Mouse (Mus musculus): ENCODE results near the gene Cdh4.

DNA sequence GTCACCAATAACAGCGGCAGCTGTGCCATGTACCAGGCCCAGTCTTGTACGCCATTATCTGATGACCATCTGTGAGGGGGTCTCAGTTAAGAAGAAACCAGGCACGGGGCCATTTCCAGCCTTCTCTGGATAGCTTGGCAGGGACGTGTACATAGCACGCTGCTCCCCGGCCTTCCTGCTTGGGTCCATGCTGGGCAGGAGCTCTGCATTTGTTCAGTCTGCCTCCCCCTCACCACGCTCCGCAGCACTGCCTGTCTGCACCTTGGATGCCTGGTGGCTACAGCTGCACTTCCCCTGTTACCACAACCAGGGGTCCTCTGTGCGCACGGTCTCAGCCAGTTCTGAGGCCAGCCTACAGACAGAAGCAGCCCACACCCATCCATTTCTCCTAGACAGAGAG lies 163.0 kb downstream of the Cdh4 start:
- no peak for TF ChIP-seq EP300 (IDR thresholded peaks at IDR 0.05; ENCODE audit: low read depth)
- no peak for TF ChIP-seq CTCF (IDR thresholded peaks at IDR 0.05; ENCODE audit: low read depth)
